Mouse (Mus musculus) neural tube, embryonic 10.5 days (tissue): ENCODE data around the gene Rhbg.

ENCODE experiments used
- DNase-seq: peaks from one replicate; pipeline ENCODE4 v3.0.0-alpha.2; 2017; ENCODE audit warnings: low spot score; ENCODE audit errors: extremely low spot score

Rhbg gene

GRCm38 (mm10) chr3:88262346-88262745 lies 7.8 kb upstream of the Rhbg start:
- DNase-seq: no peak

GRCm38 (mm10) chr3:88256382-88256781 lies 1.9 kb upstream of the Rhbg start:
- no peak for DNase-seq

GRCm38 (mm10) chr3:88255950-88256349 lies 1.4 kb upstream of the Rhbg start:
- DNase-seq: no peak

DNA sequence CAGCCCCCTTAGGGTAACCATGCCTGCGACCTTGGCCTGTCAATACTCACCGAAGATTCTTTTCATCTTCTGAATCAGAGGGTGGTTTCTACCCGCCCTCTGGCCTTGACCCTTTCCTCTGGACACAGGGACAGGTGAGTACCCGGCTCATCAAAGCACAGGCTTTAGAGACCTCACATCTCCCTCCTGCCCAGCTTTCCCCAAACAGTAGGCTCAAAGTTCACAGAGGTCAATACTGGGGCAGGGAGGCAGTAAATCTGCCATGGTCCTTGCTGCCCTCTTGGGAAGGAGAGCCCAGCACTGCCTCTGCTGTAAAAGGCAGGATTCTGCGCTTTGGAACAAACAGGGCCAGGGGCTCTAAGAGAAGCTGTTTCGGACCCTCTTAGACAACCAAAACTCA lies 1.8 kb downstream of the Rhbg start:
- no peak for DNase-seq

- DNase-seq: no peak
These were observed 6.1 kb downstream of the Rhbg start for GRCm38 (mm10) chr3:88248406-88248805.

- DNase-seq: no peak
These were observed 6.8 kb downstream of the Rhbg start for GRCm38 (mm10) chr3:88247666-88248065.

DNA sequence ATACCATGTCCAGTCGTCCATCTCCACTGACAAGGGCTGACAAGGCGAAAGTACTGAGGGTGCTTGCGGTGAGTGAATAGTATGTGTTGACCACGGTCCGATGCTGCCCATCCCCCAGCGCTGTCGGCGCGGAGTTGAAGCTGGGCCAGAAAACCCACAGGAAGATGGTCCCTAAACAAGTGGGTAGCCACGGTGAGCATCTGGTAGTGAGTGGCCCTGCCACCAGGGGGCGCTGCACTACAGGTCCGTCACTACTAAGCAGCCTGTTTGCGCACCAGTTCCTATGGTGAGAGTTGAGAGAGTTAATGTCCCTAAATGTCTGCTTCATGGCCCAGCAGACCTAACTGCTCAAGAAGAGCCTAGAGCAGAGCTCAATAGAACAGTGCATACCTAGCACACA lies 8.7 kb downstream of the Rhbg start:
- peak; percentile 75 for DNase-seq

GRCm38 (mm10) chr3:88244071-88244470 lies 10.4 kb downstream of the Rhbg start:
- DNase-seq: peak; percentile 64

- DNase-seq: peak; percentile 82
These were observed 12.0 kb downstream of the Rhbg start for GRCm38 (mm10) chr3:88242531-88242930.

- DNase-seq: peak; percentile 70
These were observed 13.3 kb downstream of the Rhbg start for GRCm38 (mm10) chr3:88241045-88241786.

DNA sequence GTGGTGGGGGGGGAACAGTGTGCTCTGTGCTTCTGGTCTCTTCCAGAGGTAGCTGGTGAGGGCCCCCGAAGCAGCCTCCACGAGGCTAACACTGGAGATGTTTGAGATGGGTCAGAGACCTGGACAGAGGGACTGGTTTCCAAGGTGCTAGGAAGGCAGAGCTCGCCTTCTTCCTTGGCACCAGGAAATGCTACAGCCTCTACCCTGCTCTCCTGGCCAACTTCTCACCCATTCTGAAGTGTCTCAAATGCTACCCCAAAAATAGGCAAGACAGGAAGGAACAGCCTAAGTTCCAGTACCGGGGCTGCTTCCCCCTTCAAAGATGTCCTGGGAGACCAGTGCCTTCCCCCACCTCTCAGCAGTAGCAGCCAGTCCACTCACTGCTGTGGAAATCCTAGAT lies 15.1 kb downstream of the Rhbg start:
- DNase-seq: no peak

DNA sequence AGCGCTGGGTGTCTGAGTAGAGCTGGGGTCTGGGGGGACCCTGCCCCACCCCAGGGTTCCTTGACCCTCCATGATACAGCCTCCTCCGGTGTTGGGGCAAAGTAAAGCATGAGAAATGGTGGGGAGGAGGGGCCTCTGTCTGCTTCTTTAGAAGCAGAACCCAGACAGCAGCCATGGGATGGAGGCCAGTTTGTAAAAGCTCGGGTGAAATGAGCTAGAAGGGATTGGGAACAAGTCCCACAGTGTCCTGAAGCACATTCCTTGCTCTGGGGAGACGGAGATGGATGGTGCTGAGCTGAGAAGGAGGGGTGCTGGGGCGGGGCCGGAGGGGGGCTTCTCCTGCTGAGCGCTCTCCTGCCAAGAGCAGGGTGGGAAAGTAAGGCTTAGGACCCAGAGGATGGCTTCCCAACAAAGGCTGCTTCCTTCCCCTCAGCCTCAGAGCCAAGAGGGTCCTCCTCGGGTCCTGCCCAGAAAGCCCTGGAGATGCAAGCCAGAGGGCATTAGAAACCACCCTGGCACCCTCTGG lies 15.6 kb downstream of the Rhbg start:
- DNase-seq: no peak

DNA sequence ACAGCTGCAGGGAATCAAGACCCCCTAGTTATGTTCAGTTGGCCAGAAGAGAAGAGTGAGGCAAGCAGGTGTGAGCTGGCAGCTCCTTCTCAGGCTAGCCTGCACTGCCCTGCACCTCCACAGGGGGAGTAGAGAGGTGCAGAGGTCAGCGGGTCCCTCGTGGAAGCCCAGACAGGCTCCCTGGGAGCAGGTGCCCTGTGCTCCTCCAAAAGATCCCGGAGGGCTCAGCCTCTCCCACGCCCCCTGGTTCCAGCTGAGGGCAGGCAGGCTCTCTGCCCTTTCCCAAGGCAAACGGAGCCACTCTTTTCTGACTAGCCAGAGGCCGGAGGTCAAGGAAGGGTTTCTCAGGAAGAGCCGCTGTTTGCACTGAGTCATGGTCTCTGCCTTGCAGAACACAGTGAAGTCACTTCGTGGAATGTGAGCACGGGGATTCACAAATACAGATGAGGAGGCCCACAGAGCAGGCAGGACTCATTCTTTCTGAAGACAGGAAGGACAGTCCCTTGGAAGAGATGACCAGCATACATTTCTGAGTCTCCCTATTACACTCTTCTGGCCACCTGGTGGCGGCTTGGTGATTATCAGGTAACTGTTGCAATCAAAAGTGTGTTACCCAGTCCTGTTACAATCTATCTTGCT lies 16.8 kb downstream of the Rhbg start:
- no peak for DNase-seq

DNA sequence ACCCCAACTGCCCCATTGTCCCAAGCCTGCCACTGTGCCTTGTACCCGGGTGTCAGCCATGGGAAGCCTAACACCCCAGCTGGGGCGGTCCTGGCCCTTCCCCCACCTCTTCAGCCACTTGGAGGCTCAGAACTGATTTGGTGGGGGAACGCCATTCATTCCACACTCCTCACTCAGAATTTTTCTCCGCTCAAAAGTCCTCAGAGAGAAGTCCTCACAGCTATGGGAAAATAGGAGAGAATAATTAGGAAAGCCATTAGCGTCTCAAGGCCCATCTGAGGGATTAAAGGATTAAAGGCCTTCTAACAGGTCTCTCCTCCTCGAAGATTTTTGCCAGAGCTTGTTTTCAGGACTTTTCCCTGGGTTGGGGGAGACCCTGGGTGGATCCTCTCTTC lies 17.4 kb downstream of the Rhbg start:
- DNase-seq: no peak

DNA sequence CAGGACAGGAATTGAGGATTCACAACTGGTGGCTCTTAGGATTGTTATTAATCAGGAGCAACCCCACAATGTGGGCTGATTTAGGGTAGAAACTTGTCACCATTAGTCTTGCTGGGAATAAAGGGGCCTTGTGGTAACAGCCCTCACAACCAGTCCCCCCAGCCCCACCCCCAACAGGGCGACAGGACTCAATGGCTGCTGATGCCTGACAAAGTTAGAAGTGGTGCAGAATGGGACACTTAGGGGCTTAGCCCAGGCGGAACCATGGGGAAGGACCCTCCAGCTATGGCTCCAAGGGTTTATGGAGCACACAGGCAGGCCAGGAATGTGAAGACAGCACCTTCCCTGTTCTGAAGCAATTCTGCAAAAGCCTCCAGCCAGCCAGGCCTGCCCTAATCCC lies 18.9 kb downstream of the Rhbg start:
- no peak for DNase-seq

DNA sequence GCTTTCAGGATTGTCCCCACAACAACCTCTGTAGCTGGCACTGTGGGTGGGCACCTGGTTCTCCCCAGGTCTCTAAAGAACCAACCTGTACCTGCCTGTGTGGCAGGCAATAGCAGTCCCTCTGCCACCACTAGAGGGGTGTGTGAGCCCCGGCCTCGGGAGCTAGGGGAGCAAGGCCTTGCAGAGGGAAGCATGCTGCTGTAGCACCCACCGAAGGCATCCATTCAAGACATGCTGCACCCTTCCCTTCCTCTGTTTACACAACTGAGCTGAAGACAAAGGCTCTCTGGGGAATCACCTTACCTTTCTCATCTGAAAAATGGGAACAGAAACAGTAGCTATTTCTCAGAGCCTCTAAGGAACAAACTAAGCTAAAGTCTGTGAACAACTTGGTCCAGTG lies 19.3 kb downstream of the Rhbg start:
- DNase-seq: no peak

GRCm38 (mm10) chr3:88234041-88234440 lies 20.5 kb downstream of the Rhbg start:
- DNase-seq: no peak

- DNase-seq: no peak
These were observed 21.5 kb downstream of the Rhbg start for GRCm38 (mm10) chr3:88232851-88233649.

DNA sequence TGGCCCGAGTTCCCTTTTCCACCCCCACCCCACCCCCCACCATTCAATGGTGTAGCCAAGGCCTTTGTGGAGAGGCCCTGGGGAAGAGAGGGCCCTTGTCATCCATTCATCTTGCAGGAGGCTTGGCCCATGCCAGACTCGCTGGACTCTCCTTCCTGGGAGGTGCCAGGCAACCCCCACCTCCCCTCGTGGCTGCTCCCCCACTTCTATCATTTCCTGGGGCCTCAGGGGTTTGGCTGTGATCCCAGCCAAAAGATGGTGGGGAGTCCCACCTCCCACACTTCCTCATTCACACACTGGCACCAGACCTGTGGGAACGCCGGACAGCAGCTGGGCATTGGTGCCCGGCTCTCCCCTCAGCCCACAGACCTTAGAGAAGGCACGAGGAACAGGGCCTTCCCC lies 22.2 kb downstream of the Rhbg start:
- DNase-seq: no peak

GRCm38 (mm10) chr3:88231061-88231641 lies 23.4 kb downstream of the Rhbg start:
- no peak for DNase-seq

DNA sequence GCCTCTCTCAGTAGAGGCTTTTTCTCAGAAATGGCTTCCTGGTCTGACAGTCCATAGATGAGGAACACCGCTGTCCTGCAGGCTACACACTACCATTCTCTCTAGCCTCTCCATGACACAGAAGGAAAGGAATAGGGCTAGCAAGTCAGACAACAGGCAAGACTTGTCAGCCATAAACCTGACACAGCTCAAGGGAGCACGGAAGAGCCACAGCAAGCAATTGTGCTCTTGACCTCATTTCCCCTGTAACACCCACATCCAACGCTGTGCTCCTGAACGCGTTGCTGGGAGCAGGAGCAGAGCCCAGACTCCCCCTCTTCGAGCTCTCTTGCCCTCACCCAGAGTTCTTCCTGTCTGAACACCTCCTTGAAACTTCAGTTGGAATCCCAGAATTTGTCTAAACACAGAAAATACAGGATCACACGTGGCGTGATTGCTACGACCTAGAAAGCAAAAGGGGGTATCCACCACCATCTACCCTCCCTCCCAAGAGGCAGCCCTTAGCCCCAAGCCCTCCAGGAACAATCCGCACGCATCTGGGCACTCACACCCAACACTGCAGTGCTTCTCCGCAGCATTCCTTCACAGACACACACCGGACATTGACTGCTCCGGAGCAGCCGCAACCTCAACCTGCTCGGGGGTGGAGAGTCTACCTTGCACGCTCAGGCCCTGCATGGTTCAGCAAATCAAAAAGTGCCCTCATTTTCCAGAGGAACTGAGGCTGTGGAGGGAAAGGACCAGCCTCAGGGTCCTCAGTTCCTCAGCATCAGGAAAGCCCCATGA lies 24.1 kb downstream of the Rhbg start:
- no peak for DNase-seq
